Mouse (Mus musculus): ENCODE measurements at regions not wholly inside any gene's neighbourhood (a gene's known extent, or its start where the extent isn't known, plus 50 kb on each side); places are given as distances from the start of the nearest gene placed in this dataset.

GRCm38 (mm10) chr9:41328959-41329358 lies 167.5 kb upstream of the Ubash3b start:
- no peak for DNase-seq (ENCODE audit: low read depth, low spot score)

DNA sequence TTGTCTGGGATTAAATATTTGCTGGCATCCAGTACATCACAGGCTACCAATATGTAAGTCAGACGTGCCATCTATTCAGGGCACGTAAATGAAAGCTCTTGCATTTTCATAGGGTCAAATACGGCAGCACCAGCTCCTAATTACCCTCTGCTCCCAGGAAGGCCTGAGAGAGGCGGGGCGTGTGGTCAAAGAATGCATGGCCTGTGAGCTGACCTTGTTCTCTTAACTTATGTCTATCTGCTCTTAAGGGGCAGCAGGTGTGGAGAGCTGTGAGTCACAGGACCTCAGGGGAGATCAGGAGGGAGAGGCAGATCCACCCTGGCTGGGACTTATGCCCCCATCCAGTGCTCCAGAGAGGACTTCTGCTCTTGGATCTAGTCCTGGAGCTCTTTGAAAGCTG lies 167.0 kb upstream of the Ubash3b start:
- no peak for DNase-seq (ENCODE audit: low read depth, low spot score)

DNA sequence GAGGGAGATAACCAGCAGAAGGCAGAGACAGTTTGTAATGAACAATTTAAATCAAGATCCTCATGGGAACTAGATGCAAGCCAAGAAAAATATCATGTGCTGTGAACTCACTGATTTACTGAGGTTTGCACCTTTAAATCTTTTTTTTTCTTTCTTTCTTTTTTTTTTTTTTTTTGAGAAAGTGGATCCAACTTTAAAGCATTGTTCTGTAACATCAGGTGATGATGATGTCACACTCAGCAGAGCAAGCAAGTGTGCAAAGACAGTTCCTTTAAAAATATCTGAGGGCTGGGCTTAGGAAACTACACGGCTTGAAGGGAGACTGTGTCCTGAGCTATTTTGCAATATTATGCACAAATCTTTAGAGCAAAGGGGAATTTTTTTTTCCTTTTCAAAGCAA lies 166.6 kb upstream of the Ubash3b start:
- DNase-seq (ENCODE audit: low read depth, low spot score) = no peak

DNA sequence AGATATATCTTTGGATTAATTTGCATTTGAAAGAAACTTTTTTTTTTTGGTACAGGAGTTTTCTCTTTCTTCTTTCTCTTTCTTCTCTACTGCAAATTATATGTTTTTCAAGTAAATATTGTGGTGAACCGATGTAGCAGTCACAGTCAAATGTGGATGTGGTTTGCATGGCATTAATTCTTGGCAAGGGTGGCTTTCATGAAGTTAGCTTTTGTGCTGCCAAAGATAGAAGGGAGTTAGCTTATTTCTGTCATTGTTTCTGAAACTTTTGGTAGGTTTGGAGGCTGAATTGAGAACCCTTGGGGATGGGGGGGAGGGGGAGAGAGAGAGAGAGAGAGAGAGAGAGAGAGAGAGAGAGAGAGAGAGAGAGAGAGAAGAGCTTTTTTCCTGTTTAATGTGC lies 166.1 kb upstream of the Ubash3b start:
- no peak for DNase-seq (ENCODE audit: low read depth, low spot score)

- DNase-seq (ENCODE audit: low read depth, low spot score) = no peak
Observed at GRCm38 (mm10) chr9:41326772-41327560, 165.5 kb upstream of the Ubash3b start.

- no peak for DNase-seq (ENCODE audit: low read depth, low spot score)
Observed at GRCm38 (mm10) chr9:41321521-41321920, 160.0 kb upstream of the Ubash3b start.

DNA sequence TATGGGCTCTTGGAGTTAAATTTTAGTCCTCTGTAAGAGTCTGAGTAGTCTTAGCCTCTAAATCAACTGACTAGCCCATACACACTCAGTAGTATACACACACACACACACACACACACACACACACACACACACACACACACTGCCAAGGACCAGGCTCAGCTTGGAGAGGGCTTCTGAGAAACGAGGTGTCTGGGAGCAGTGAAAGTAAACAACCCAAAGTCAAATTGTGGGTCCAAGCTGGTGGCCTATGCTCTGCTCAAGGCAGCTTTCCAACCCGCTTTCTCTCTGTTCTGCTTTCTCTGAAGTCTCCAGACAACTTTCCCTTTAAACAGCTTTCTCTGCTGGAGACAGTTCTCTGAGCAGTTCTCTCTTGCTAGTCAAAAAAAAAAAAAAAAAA lies 157.6 kb upstream of the Ubash3b start:
- DNase-seq (ENCODE audit: low read depth, low spot score) = no peak

- no peak for DNase-seq (ENCODE audit: low read depth, low spot score)
Observed at GRCm38 (mm10) chr9:41306229-41306628, 144.7 kb upstream of the Ubash3b start.

GRCm38 (mm10) chr9:41303494-41303828 lies 142.0 kb upstream of the Ubash3b start:
- DNase-seq (ENCODE audit: low read depth, low spot score) = no peak

DNA sequence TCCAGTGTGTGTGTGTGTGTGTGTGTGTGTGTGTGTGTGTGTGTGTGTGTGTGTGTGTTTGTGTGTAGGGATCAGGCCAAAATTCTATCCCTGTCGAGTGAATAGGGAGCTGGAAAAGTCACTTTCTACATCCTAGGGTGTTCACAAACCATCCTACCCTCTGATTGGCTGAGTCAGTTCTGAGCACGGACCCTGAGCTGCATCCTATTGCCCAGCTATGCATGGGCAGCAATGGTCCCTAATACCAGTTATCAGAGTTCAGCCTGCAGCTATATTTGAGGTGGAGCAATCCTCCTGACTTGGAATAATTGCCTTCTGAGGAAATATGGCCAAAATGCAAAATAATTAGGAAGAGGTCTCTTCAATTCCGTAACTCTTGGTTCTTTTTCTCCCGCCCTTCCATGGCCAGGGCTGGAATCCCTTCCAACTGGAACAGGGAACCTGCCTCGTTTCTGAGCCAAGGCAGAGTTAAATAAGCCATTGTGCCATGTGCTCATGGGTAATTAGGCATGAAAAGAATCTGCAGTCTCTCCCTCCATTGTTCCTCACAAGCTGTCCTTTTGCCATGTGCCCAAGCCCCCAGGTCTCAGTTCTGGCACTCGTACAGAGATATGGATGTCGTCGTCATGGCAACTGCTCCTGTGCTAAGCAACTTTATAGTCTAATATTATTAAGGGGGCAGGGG lies 141.5 kb upstream of the Ubash3b start:
- no peak for DNase-seq (ENCODE audit: low read depth, low spot score)

DNA sequence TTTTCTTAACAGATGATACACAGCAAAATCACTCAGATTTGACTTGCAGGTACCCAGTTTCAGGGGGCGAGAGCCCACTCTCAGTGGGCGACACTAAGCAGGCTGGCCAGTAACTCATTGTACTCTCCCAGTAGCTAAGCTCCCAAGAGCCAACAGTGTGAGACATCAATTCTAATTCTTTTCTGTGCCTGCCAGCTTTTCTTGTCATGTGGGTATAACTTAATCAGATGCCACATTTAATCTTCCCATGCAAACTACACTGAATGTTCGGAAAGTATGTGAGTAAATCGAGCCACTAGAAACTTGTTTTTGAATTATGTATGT lies 124.6 kb upstream of the Ubash3b start:
- DNase-seq (ENCODE audit: low read depth, low spot score) = no peak

DNA sequence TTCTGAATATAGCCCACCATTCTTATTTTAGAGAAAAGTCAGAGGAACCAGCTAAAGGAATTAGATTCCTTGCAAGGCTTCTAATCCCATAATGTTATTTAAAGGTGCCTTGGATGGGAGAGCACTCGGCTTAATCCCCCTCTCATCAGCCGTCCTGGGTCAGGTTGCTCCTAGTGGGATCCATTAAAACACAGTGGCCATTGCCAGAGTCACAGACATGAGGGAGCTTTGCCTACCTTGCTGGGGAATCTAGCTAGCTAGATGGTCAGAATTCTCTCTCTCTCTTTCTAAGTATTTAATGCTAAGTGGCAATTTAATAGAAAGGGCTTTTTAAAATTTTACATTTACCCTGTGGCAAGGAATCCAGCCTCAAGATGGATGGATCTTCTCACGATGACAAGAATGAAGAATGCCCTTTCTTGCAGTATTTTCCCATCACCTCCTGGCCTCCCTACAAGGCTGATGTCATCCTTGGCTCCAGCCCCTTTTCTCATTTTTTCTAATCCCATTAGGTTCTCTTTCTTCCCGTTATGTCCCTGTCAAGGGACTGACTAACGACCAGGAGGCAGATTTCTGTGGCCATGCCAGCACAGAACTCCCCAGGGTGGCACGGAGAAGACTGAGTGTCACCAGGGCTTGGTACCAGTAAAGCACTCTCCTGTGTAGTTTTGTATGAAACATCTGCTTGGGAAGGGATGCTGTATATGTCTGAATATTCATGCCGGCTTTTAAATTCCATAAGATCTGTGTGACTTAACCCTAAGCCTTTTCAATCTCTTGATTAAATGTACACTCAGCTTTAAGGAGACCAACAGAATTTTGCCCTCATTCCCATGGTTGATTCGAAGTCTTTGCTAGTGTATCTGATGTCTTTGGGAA lies 124.0 kb upstream of the Ubash3b start:
- no peak for DNase-seq (ENCODE audit: low read depth, low spot score)

DNA sequence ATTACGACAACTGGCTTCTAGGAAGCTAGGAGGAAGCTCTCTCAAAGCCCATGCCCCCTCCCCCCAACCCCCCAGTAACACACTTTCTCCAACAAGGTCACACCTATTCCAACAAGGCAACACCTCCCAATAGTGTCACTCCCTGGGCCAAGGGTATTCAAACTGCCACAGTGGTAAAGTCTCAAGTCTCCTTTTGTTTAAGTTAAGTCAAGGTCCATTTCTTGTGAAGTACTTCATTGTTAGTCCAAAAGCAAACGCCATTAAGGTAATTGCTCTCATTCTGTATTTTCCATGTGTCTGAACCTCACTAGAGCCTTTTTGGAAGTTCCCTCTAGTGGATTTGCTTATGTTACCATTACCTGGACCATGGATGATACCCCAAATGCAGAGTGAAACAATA lies 116.2 kb upstream of the Ubash3b start:
- peak; percentile 18 for DNase-seq (ENCODE audit: low read depth, low spot score)

DNA sequence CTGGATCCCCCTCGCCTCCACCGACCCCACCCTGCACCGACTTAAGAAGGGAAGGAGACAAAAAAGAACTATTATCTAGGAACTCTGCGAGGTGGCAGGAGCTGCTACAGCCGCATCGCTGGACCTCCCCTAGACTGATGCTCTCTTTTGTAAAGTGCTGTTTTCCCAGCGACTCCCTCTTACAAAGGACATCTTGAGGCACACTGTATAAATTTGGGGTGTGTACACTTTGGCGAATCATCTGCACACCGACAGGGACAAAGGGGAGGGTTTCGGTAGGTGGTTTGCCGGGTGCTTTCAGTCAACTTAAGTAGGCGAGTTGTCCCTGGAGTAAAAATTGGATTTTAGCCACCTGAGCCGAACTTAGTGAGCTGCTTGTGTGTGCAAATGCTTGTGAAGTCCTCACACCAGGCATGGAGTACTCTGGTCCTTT lies 112.4 kb upstream of the Ubash3b start:
- DNase-seq (ENCODE audit: low read depth, low spot score) = peak; percentile 10

- no peak for DNase-seq (ENCODE audit: low read depth, low spot score)
Observed at GRCm38 (mm10) chr9:41273171-41273781, 111.8 kb upstream of the Ubash3b start.

GRCm38 (mm10) chr9:41272596-41272995 lies 111.1 kb upstream of the Ubash3b start:
- DNase-seq (ENCODE audit: low read depth, low spot score) = no peak

DNA sequence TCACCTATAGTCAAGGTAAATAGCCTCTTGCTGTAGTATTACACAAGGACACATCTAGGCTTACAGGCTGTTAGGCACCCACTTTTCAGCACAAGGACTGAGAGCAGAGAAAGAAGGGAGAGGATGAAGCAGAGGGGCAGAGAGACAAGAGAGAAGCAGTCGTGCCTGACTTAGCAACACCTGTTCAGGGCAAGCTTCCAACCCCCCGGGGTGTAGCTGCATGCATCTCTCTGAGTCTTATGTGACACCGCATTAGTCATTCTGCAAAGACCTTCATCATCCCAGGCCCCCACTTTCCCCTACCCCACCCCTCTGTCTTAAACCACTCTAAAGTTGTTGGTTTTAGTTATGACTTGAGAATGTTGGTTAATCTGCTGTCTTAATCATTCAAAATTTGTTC lies 106.6 kb upstream of the Ubash3b start:
- no peak for DNase-seq (ENCODE audit: low read depth, low spot score)

DNA sequence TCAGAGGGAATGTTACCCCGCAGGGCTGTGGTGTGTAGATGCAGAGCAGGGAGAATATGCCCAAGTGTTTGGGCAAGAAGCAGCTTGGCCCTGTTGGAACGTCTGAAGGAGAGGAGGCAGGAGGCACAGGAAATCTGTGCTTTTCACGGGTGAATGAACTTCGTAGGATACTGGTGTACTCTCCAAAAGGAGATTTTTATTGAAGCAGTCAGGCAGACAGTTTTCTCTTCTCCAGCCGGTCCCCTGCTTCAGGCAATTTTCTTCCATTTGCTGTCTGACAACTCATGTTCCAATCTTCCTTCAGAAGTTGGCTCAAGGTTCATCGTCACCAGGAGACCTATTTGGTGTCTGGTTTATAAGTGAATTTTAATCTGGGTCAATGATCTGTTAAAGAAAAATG lies 103.0 kb upstream of the Ubash3b start:
- DNase-seq (ENCODE audit: low read depth, low spot score) = no peak

DNA sequence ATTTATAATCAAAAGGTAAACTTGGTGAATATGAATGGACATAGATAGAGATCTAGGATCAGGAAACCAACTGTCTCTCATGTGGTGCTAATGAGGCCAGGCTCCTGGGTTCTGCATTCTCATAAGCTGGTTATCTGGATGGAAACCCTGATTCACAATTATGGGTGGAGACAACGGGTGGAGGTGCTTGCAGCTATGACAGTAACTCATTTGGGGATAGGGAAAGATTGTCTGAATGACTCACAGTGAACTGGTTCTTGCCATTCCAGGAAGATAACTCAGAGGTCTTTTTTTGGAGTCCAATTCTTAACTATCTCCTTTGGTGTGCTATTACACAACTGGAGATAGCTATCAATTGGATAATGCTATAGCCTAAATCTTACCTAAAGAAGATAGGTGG lies 95.7 kb upstream of the Ubash3b start:
- no peak for DNase-seq (ENCODE audit: low read depth, low spot score)

DNA sequence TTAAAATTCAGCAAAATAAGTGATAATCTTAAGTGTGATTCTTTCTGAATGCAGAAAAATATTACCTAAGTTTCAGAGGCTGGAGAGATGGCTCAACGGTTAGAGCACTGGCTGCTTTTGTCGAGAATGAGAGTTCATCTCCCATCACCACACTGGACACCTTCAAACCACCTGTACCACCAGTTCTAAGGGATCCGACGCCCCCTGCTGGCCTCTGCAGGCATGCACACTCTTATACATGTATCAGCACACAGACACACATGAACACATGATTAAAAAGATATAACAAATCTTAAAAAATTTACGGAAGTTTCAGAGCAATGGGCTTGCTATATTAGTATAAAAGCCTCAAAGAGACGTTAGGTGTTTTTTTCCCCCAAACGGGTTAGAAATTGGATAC lies 80.9 kb upstream of the Ubash3b start:
- peak; percentile 57 for DNase-seq (ENCODE audit: low read depth, low spot score)

- no peak for DNase-seq (ENCODE audit: low read depth, low spot score)
Observed at GRCm38 (mm10) chr9:41239097-41239451, 77.6 kb upstream of the Ubash3b start.

DNA sequence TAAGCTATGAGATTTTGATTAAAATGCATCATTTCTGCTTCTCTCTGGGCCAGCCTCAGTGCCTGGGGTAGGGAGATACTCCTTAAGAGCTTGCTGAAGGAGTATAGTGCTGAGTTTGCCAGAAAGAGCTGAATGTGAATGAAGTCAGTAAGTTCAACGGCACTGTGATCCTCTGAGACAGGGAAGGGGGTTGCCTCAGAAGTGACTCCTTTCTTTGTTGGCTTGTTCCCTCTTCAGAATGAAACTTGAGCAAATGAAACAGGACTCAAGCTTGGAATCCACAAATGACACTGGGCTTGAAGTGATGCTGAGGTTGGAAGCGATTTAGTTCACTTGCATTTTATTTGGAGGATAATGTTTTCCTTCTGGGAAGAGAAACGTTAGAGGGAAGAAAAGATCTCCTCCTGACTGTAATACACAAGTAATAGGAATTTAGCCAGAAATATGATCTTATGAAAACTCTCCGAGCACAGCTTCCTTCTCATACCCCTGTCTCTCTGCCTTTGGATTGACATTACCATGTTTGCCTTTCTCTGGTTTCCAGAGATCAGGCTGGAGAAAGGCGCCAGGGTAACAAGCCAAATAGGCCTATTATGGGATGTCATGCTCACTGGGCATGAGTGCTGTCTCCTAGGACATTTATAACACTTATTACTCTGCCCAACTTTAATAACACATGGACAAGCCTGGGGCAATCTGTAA lies 77.0 kb upstream of the Ubash3b start:
- no peak for DNase-seq (ENCODE audit: low read depth, low spot score)
